ENCODE assay signal across 7 mouse cellular contexts in genomic region chr4:137388983-137389382, GRCm38 (mm10). TPM values are rescaled to one million over a fixed set of nuclear protein-coding genes. Genes with fewer than 3 reads are reported as not detected.
DNase-seq lines count a peak whose midpoint lies in the region; ATAC-seq and TF ChIP-seq lines count a peak whose summit lies in the region.

No protein-coding gene starts in this region.

- WGBS in heart, embryonic 14.5 days: 50% methylated on average over 6 of the region's 6 CpGs
- 42% methylated on average over 6 of the region's 6 CpGs for WGBS in midbrain, embryonic 15.5 days

- H3K27me3 ChIP-seq in C2C12 (ENCODE audit: control insufficient read depth, insufficient read depth, insufficient read length) (no peaks in the 10 kb centered on the region), G1E (ENCODE audit: insufficient read depth, low read length) (peaks cover 7% of the 10 kb centered on the region; the same call in 1 of the 2 replicates)
- no peaks in the 10 kb centered on the region for H3K27me3 ChIP-seq in heart, embryonic 14.5 days (ENCODE audit: control insufficient read depth, insufficient read depth, low read length)
- H3K27me3 ChIP-seq in midbrain, embryonic 15.5 days (replicated peaks): no peaks in the 10 kb centered on the region

- H3K9ac ChIP-seq in heart, embryonic 14.5 days (ENCODE audit: low read length): peak overlapping the region; percentile 85
- peak overlapping the region; percentile 91; the same call in 1 of the 2 replicates for H3K9ac ChIP-seq in midbrain, embryonic 15.5 days

- peak overlapping the region; percentile 90 for H3K4me2 ChIP-seq in heart, embryonic 14.5 days (ENCODE audit: low read length)
- peak overlapping the region; percentile 70 for H3K4me2 ChIP-seq in midbrain, embryonic 15.5 days

- peaks cover 11% of the 10 kb centered on the region for H3K79me2 ChIP-seq in C2C12 (ENCODE audit: control insufficient read depth, insufficient read depth)

- no peaks in the 10 kb centered on the region for H3K9me3 ChIP-seq in G1E (replicated peaks)
- H3K9me3 ChIP-seq in heart, embryonic 14.5 days (ENCODE audit: control insufficient read depth, low read length): 0 out of 2 replicates have a peak, but pooled peaks cover 3% of the 10 kb centered on the region
- H3K9me3 ChIP-seq in midbrain, embryonic 15.5 days: no peaks in the 10 kb centered on the region

- peak; percentile 47 for DNase-seq in G1E (ENCODE audit: low spot score)
- DNase-seq in kidney, postnatal 36 days: peak; percentile 62 to 80
- DNase-seq in left cerebral cortex, postnatal 10 days (ENCODE audit: extremely low spot score in 1 of 2, low spot score in 2 of 2): no peak
- DNase-seq in testis, postnatal 10 days (ENCODE audit: low spot score): no peak

- H3K36me3 ChIP-seq in C2C12 (ENCODE audit: control insufficient read depth, insufficient read depth): no peaks in the 10 kb centered on the region
- peaks cover 13% of the 10 kb centered on the region for H3K36me3 ChIP-seq in G1E (replicated peaks)
- H3K36me3 ChIP-seq in heart, embryonic 14.5 days (ENCODE audit: control insufficient read depth, insufficient read depth, low read length): no peaks in the 10 kb centered on the region
- no peaks in the 10 kb centered on the region for H3K36me3 ChIP-seq in midbrain, embryonic 15.5 days (replicated peaks)

- TF ChIP-seq CTCF in C2C12 (IDR thresholded peaks at IDR 0.05; ENCODE audit: control insufficient read depth, insufficient read depth, insufficient read length) (no peak), G1E (IDR thresholded peaks at IDR 0.05; ENCODE audit: low read depth, low read length) (no peak)

- H3K4me1 ChIP-seq in G1E (ENCODE audit: insufficient read depth, low read depth, low read length): peaks cover 20% of the 10 kb centered on the region
- peaks cover 2 to 6% of the 10 kb centered on the region in 2 experiments; a peak in 3 of 4 replicates for H3K4me1 ChIP-seq in heart, embryonic 14.5 days (ENCODE audit: control insufficient read depth in 2 of 2, insufficient read depth in 2 of 2, low read length in 2 of 2)
- H3K4me1 ChIP-seq in midbrain, embryonic 15.5 days: peaks cover 17% of the 10 kb centered on the region

- H3ac ChIP-seq in C2C12 (ENCODE audit: control insufficient read depth, insufficient read length, low read depth): no peak overlapping the region

- H3K4me3 ChIP-seq in C2C12 (ENCODE audit: insufficient read depth, poor library complexity, severe bottlenecking): peak overlapping the region; percentile 56
- peak overlapping the region; percentile 84; the same call in 1 of the 2 replicates for H3K4me3 ChIP-seq in G1E (ENCODE audit: low read depth, low read length)
- H3K4me3 ChIP-seq in heart, embryonic 14.5 days (ENCODE audit: control insufficient read depth in 1 of 2, insufficient read depth in 1 of 2, low read depth in 1 of 2, low read length in 2 of 2): peak overlapping the region; percentile 71 to 90
- peak overlapping the region; percentile 95 for H3K4me3 ChIP-seq in midbrain, embryonic 15.5 days

- ATAC-seq in G1E (ENCODE audit: extremely low read depth, insufficient number of reproducible peaks, low FRiP score, poor library complexity, severe bottlenecking): no peak
- ATAC-seq in heart, embryonic 14.5 days (ENCODE audit: insufficient number of reproducible peaks, insufficient read depth, low FRiP score, low read depth): no peak
- 0 out of 2 replicates have a peak, but pooled peaks have one; percentile 59 for ATAC-seq in midbrain, embryonic 15.5 days (replicated peaks)

- intact Hi-C loops in left cerebral cortex, postnatal 10 days (cut with DNase I): no loop called here

- H3K27ac ChIP-seq in heart, embryonic 14.5 days (replicated peaks in 1 of 2; ENCODE audit: control insufficient read depth in 1 of 2, insufficient read depth in 1 of 2, low read depth in 2 of 2, low read length in 2 of 2): peak overlapping the region in 1 of 2 experiments; percentile 92; a peak in 2 of 4 replicates
- peak overlapping the region; percentile 92; the same call in 1 of the 2 replicates for H3K27ac ChIP-seq in midbrain, embryonic 15.5 days

- peaks cover 7% of the 10 kb centered on the region for H3K79me3 ChIP-seq in C2C12 (ENCODE audit: low read depth)

TF ChIP-seq in C2C12, 6 proteins besides CTCF, POLR2A, EP300 and RAD21:
- TF ChIP-seq USF1 (IDR thresholded peaks at IDR 0.05; ENCODE audit: low read depth) (no peak), MYOG (IDR thresholded peaks at IDR 0.05; ENCODE audit: control insufficient read depth, extremely low read depth, insufficient read length) (no peak), FOSL1 (IDR thresholded peaks at IDR 0.05; ENCODE audit: insufficient read depth, low read length, poor library complexity, severe bottlenecking) (no peak), MAX (IDR thresholded peaks at IDR 0.05) (no peak), MYOD1 (IDR thresholded peaks at IDR 0.05; ENCODE audit: control insufficient read depth, insufficient read length, low read depth) (no peak), CEBPB (IDR thresholded peaks at IDR 0.05; ENCODE audit: low read depth) (no peak)
TF ChIP-seq in C2C12: peak in this region for 0.

RNA-seq across cellular contexts. Expression of gene Cela3a, which starts 20.6 kb away (rescaled TPM):
- polyA plus RNA-seq in C2C12 (2012; fragmentation: generic; extraction: Trizol) (not detected), G1E (2012) (not detected in 2 replicates)
- total RNA-seq in G1E (2014; fragmentation: Nextera tagmentation) (not detected in 2 replicates), G1E (2017) (not detected in 2 replicates)
- not detected in 2 replicates for polyA plus RNA-seq in heart, embryonic 14.5 days (2014; fragmentation: Nextera tagmentation; extraction: Ambion mirVana)
- polyA plus RNA-seq in midbrain, embryonic 15.5 days (2015; fragmentation: Nextera tagmentation; extraction: Ambion mirVana): not detected in 2 replicates
- total RNA-seq in left cerebral cortex, postnatal 10 days (2021): not detected

RNA-seq across cellular contexts. Expression of gene Cdc42, which starts 31.5 kb away (rescaled TPM):
- polyA plus RNA-seq in C2C12 (2012; fragmentation: generic; extraction: Trizol) (240 TPM), G1E (2012) (16.3 and 21.0 TPM in 2 replicates)
- total RNA-seq in G1E (2014; fragmentation: Nextera tagmentation) (398 and 443 TPM in 2 replicates), G1E (2017) (557 and 569 TPM in 2 replicates)
- polyA plus RNA-seq in heart, embryonic 14.5 days (2014; fragmentation: Nextera tagmentation; extraction: Ambion mirVana): 515 and 529 TPM in 2 replicates
- 902 and 940 TPM in 2 replicates for polyA plus RNA-seq in midbrain, embryonic 15.5 days (2015; fragmentation: Nextera tagmentation; extraction: Ambion mirVana)
- 100 to 1,000 TPM; 497 to 507 TPM for total RNA-seq in left cerebral cortex, postnatal 10 days (2021)

RNA-seq across cellular contexts. Expression of gene Cela3b, which starts 41.4 kb away (rescaled TPM):
- polyA plus RNA-seq in C2C12 (2012; fragmentation: generic; extraction: Trizol) (not detected), G1E (2012) (not detected in 2 replicates)
- total RNA-seq in G1E (2014; fragmentation: Nextera tagmentation) (not detected in 2 replicates), G1E (2017) (not detected in 2 replicates)
- polyA plus RNA-seq in heart, embryonic 14.5 days (2014; fragmentation: Nextera tagmentation; extraction: Ambion mirVana): not detected in 2 replicates
- not detected in 2 replicates for polyA plus RNA-seq in midbrain, embryonic 15.5 days (2015; fragmentation: Nextera tagmentation; extraction: Ambion mirVana)
- total RNA-seq in left cerebral cortex, postnatal 10 days (2021): not detected

Comparison
In these comparisons a context has a peak if more than half of its experiments do, and no peak if none do; other contexts are left out.
1. DNase-seq: peak in G1E (single experiment) and kidney, postnatal 36 days (2 of 2); none in left cerebral cortex, postnatal 10 days (0 of 2) and testis, postnatal 10 days (single experiment).
2. RNA of gene Cdc42, which starts 31.5 kb away (polyA plus RNA-seq): 902 to 940 TPM in midbrain, embryonic 15.5 days, 515 to 529 TPM in heart, embryonic 14.5 days and 240 TPM in C2C12 (single experiment); 16.3 to 21.0 TPM in G1E; every median in the first group is over 10 times any median in the second.
3. Peak in every context shown above with its lines, with median percentiles within 50 percentile points of each other: H3K4me3 ChIP-seq.